Mouse (Mus musculus) brain, embryonic 18.5 days (tissue): ENCODE data around the gene Lsp1.

ENCODE experiments used
- DNase-seq: peaks from one replicate; pipeline ENCODE4 v3.0.0-alpha.2; 2012; ENCODE audit warnings: low read depth, low spot score

Gene Lsp1

DNA sequence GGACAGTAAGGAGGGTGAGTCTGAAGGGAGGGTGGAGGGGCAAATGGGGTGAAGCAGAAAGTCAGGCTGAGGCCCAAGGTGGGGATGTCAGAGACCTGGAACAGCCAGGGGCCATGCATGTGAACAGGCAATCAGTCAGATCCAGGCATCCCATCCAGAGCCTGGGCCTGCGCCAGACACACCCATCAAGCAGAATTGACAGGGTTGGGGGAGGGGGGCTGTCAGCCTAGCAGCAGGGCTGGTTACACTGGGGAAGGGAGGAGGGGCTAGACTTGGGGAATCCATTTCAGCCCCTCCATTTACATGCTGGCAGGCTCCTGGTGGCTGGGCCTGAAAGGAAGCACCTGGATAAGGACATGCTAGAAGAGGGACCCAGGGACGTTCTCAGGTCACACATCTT lies 45.3 kb downstream of the Lsp1 start:
- no peak for DNase-seq

DNA sequence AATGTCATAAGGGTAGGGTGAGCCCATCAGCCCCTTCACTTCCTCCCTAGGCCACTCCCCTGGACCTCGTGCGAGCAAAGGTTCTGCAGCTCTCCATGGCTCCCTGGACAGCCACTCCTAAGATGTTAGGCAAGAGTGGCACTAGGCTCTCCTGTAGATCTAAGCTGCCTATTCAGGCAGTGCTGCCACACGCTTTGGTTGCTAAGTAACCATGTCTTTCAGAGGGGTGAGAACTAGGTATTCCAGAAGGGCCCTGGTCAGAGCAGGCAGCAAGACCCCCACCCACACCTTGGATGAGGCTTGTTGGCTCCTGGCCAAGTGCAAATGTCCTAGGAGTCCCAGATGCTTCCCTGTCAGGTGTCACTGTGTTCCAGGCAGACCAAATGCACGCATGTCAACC lies 45.9 kb downstream of the Lsp1 start:
- DNase-seq = no peak

DNA sequence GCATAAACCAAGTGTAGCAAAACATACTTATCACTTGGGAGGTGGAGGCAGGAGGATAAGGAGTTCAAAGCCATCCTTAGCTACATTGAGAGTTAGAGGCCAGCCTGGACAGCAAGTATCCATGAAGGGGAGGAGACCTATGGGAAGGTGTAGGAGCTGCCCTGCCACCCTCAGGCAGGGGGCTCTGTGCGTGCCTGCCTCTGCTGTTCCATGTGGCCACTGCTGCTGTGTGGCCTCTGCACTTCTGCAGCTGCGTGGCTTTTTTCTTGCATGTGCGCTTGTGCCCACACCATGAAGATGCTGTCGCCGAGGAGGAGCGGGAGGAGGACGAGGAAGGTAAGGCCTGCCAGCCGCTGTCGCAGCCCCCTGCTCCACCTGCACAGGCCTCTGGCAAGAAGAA lies 46.8 kb downstream of the Lsp1 start:
- DNase-seq = no peak

DNA sequence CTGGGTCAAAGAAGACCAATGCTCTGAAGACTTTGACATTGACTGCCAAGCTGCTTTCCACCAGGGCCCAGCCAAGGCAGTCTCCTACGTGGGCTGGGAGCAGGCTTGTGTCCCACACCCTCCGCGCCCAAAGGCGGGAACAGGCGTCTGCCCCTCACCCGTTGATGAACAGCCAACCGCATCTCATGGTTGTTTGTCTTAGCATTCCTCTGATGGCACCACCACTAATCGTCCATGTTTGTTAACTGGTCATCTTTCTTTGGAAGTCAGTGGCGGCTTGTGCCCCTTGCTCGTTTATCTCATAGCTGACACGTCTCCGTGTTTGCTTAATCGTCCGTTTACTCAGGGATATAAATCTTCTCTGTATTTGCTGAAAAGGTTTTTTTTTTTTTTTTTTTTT lies 48.9 kb downstream of the Lsp1 start:
- DNase-seq = no peak

DNA sequence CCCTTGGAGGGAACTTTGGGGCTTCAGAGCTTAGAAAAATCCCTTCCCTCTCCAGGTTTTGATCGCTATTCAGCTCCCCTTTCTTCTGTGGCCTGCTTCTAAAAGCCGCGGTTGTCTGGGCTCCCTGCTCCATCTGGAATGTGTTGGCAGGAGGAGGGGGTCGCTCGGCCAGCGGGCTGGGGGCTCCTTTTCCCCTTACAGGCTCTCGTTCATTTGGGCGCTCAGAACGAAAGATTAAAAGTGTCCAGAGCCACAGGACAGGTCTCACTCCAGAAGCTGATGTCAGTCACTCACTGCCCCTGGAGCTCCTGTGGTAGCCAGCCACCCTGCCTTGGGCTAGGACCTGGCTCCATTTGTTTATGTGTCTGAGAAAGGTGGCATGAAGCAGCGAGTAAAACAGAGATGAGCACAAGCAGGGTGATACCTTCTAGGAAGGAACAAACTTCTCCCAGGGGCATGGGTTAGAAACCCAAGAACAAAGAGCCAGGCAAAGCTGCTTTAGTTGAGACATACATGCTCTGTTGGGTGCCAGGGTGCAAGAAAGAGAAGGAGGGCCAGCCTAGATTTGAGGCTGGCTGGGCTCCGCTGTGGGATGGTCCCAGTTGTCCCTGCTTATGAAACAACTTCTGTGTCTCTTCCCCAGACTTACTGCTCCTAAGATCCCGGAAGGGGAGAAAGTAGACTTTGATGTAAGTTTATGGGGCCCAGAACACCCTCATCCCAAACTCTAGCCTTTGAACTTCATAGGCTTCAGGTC lies 49.6 kb downstream of the Lsp1 start:
- DNase-seq = no peak

DNA sequence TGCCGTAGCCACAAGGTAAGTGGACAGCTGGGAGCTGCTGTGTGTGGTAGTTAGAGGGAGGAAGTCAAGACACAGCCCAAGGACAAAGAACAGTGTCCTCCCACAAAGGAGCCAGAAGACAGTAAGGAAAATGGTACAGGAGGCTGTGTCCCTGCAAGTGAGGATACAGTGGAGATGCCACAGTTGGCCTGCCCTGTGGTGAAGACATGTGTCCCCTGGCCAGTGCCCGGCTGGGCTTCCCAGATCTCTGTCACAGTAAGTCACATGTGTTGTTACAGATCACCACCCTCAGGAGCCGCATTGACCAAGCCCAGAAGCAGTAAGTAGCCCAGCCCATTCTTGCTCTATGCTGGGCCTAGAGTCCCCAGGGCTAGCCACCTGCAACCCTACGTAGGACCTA lies 53.4 kb downstream of the Lsp1 start:
- no peak for DNase-seq

DNA sequence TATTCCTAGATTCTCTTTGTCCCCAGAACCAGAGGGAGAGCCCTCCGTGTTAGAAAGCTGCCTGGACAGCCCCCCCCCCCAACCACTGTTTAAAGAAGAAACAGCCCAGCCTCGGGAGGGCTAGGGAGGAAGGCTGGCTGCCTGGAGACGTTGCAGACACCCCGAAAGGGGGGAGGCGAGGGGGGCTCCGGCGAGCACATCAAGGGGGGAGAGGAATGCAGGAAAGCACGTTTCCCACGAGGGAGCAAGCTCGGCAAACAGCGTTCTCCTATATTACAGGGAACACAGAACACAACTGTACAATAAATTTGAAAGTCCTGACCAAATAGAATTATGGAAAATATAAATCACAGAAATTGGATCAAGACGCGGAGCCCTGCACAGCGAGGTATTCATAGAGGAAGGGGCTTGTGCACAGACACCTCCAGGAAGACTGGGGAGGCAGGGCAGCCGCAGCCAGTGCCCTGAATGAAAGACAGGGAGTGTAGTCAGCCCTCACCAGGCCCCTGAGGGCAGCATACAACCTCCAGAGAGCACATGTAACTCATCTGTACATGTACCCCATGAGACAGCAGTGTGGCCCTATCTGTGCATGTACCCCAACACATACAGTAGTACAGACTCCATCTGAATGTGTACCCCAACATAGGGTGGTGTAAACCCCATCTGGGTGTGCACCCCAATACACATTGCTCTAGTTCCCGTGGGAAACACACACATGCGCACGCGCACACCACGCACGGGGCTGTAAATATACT lies 55.8 kb downstream of the Lsp1 start:
- DNase-seq = no peak

DNA sequence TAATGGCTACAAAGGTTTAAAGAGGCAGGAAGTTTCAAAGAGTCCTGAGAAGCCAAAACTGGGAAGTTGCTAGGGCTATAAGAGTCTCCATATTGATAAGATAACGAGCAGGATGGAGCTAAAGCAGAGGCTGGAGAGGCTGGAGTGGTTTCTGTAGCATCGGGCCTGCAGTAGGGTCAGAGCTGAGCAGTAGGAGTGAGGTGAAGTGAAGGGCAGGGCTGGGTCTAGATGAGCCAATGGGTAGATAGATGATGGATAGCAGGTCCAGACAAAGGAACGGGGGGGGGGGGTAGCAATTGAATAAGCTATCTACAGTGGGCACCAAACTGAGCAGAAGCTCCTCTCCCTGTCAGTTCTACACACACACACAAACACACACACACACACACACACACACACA lies 56.9 kb downstream of the Lsp1 start:
- no peak for DNase-seq

DNA sequence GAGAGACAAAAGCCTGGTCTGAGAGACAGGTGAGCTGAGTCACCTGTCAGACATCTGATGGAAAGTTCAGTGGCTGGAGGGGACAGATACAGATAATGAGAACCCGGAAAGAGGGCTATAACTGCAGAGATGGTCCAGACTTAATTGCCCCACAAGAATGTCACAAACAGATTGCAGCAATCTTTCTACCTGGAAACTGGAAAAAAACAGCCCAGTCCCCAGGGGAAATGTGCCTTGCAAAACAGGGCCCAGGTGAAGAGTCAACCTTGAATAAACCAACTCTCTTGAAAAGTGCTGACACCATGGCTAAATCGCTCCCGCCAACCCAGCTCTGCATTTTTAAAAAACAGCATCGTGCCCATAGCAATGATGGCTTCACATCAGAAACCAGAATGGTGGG lies 59.7 kb downstream of the Lsp1 start:
- no peak for DNase-seq

DNA sequence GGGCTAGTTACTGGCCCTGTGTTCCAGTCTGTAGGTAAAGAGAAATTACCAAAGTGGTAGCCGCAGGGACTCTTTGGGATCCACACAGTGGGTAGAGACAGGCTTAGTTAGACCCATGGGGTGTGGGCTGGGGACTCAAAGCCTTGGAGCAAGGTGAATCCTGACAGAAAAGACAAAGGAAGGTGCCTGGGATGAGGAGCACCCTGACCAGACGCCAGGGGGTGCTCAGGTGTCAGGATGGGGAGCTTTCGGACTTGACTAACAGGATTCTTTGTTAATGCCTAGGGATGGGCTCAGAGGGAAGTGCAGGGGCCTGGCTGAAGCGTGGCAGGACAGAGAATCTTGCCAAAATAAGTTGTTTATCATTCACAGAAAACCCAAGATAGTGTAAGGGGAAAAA lies 61.7 kb downstream of the Lsp1 start:
- no peak for DNase-seq

DNA sequence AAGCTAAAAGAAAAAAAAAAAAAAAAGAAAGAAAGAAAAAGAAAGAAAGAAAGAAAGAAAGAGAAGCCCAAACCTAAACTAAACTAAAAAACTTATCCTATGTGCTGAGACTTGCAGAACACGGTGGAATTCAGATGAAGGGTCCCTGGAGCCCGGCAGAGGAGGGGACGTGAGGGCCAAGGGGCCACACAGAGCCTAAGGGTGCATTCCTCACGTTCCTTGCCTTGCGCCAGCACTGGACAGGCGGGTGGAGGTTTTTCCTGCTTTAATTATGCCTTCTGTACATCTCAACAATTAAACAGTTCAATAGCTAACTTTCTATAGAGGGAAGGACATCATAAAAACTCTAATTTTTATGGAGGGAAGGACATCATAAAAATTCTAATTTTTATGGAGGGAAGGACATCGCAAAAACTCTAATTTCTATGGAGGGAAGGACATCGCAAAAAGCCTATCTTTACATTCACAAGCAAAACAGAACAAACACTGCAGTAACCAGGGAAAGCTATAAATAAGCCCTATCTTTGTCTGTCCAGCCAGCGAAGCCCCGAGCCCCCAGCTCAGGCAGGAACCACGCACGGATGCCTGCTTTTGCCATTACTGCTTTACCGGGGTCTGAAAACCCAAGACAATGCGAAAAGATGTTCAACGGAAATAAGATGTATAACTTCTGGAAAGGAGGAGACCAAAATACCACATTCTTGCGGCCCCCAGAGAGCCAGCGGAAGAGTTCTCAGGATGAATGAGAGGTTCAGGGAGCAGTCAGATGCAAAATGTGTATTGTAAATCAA lies 62.8 kb downstream of the Lsp1 start:
- DNase-seq = no peak

DNA sequence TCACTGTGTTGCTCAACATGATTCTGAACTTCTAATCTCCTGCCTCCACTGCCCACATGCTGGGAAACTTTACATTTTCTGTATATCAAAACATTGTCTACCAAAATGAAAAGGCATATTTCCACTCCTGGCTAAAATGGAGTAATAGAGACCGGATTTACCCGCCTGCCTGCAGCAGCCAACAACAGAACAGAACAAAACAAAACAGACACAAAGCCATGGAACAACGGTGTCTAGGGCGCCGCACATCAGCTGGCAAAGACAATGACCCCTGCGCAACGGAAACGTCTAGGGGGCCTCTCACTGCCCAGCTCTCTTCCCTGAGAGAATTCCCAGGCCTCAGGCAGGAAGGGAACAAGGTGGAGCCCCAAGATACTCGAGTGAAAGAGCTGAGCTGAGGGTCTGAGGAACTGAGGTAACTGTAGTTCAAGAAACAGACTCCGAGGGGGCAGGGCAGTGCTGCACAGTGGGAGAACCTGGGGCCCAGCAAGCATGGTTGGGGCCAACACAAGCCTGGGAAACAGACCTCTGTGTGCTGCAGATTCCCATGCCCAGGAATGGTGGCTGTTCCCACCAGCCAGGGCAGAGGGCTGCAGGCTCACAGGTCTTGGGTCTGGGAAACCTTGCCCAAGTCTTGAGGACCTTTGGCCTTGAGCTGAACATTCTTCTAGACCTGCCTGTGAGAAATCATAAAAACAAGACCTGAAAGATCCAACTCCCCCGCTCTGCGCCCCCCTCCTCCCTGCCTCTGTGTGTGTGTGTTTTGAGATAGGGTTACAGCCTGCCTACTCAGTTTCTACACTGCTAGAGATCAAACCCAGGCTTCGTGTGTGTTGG lies 65.0 kb downstream of the Lsp1 start:
- no peak for DNase-seq

DNA sequence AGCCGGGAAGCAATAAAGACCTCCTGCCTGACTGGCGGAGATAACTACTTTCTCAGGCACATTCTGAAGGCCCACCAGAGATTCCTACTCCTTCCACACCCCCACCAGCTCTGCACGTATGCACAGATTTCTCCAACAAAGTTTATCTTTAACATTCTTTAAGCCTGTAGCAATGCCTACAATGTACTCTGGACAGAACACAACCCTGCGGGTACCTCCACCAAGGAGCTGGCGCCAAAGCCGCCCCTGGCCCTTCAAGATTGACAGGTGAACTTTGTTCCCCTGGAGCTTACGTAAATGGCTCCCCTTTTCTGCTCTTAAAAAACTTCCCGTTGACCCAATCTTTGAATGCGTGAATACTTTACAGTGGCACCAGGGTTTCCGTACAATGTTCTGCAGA lies 68.7 kb downstream of the Lsp1 start:
- no peak for DNase-seq

DNA sequence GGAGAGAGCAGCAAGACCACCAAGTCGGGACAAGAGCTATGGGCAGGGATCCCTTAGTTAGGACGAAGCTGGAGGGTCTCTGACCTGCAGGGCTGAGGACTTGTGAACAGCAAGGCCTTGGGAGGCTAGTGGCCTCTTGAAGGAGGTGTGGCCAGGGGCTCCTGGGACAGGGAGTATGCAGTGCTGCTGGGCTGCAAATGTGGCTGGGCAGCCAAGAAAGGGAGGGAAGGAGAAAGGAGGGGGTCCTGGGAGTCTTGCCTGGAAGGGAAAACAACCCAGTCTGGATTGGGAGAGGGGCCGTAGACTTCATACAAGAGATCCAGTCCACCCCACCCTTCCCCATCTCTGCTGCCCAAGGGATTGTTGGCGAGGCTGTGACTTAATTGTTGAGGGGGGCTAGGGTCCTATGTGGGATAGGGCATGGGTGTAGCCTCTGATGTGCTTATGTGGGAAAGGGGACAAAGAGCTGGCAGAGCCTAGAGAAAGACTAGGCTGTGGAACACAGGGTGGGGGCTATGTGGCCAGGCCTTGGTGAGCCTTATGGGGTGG lies 71.4 kb downstream of the Lsp1 start:
- DNase-seq = no peak

DNA sequence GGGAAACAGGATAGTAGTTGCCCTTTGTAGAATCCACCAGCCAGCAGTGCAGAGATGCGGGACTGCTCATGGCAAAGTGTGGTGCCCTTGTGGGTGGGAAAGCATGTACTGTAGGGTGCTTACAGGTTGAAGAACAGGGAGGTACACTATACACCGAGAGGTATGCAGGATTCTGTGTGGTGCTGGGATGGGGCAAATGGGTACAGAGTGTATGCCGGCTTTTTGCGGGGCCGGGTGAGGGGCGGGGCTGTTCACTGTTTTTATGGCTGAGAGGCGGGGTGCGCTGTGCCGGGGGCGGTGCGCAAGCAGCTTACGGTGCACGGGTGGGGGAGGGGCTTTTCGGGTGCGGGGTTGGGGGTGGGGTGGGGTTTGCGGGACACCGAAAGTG lies 72.1 kb downstream of the Lsp1 start, which contains the start of gene Mrpl23:
Gene Mrpl23, plus strand, starts transcription at position 16 of the 388 bp plus-strand sequence.
- no peak for DNase-seq

DNA sequence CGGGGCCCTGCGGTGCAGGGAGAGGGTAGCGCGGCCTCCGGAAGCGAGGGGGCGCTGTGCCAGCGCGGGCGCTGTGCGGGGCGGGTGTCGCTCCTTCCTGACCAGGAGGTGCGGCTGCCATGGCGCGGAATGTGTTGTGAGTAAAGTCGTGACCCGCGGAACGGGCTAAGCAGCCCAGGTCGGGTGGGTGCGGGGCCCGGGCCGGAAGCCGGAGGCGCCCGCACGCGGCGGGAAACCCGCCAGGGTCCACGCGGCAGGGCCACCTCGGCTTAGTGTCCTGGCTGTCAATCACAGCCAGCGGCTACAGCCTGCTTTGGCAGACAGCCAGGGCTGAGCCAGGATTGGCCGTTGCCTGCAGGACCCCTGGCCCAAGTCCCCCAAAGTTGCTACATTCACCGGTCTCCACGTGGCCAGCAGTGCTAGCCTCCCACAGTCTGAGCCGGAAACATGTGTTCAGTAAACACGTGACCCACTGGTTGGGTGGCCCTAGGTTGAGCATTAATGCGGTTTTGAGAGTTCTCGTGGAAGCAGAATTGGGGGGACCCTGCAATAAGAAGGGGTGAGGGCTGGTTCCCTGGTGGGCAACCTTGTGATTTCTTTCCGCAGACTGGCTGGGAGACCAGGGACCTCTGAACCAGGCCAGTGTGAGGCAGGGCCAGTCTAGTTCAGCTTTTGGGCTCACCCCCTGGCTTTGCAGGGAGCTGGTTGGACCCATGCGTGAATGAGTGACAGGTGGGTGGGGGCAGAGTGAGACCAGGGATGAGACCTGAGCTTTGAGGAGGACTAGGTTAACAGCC lies 72.6 kb downstream of the Lsp1 start:
- DNase-seq = peak; percentile 60

DNA sequence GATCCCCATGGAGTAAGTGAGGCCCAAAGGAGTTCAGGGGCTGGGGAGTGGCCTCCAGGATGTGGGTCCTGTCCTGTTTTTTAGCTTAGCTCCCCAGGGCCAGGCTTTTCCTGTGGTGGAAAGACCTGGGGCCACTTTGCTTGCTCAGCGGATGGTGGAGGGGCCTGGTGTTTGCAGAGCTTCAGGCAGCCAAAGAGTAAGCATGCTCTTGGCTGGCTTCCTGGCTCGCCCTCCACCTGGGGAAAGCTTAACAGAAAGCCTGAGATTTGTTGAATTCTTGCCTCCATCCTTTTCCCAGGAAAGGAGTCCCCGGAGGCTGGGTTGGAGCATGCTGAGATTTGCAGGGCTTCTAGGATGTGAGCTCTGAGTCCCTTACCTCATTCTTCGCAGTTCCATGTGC lies 74.5 kb downstream of the Lsp1 start:
- DNase-seq = no peak

DNA sequence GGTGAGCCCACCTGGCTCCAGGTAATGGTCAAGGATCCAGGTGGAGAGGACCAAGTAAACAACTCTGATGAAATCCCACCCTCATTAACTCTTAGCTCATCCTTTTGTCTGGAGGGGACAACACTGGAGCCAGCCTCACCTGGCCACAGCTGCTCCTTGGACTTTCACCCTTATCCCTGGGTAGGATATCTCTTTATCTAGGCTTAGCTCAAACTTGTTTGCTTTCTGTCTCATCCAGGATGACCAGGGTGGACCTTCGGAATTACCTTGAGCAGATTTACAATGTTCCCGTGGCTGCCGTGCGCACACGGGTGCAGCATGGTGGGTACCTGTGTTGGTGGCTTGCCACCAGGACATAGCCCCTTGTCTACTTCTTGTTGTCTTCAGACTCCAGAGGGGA lies 75.2 kb downstream of the Lsp1 start:
- no peak for DNase-seq

DNA sequence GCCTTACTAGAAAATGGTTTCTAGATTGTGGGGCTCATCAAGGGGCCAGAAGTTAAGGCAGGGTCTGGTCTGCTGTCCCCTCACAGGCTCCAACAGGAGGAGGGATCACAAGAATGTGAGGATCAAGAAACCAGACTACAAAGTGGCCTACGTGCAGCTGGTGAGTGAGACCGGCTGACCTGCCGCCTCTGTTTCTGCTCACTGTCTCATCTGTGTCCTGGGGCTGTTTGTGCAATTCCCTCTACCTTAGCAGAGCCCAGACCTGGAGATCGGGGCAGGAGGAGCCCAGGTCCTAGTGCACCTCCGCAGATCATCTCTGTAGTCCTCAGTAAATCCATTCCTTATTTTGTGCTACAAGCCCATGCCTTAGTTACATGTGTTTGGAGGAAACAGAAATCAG lies 76.6 kb downstream of the Lsp1 start:
- no peak for DNase-seq

DNA sequence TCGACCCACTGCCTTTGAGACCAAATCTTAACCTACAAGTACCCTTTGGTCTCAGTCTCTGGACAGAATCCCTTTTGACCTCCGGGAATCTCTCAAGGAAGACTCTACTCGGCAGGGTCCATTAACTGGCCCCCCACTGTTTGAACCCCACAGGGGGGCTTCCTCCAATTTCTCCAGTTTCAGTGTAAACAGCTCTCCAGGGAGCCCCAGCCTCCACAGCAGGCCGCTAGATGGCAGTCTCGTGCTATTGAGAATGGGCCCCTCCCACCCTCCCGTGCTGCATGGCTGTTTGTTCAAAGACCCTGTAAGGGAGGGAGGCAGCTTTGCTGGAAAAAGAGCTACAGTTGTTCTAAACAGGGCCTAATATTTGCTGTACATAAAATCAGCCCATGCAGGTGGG lies 77.3 kb downstream of the Lsp1 start:
- DNase-seq = no peak

DNA sequence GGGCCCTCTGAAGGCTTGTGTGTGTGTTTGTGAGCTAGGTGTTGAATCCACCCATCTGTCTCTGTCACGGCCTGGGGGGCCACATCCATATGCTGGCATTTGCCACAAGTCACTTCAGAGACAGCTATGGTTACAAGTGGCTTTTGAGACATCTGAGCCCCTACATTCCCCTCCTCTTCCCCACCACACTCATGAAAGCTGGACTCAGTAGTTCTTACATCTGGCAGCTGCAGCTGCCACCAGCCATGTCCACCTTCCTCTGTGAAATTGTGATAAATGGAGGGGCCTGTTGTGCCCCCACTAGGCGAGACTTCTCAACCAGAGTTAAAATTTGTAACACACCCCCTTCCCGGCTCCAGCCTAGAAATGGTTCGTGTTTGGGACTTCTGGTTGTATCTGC lies 77.7 kb downstream of the Lsp1 start:
- no peak for DNase-seq
